Mouse (Mus musculus): ENCODE data around the gene Pdxk.

GRCm38 (mm10) chr10:78457495-78458347, 7.1 kb downstream of the Pdxk start:
- TF ChIP-seq CTCF (IDR thresholded peaks at IDR 0.05; ENCODE audit: extremely low read depth, insufficient read depth, low read length) (no peak), POLR2A (IDR thresholded peaks at IDR 0.05; ENCODE audit: extremely low read depth, insufficient read depth, low read length) (no peak)
